Mouse (Mus musculus) heart, adult 2 months (tissue): Measurements from ENCODE around the gene Atp2b2. TPM values are rescaled to one million over a fixed set of nuclear protein-coding genes. Genes with fewer than 3 reads are reported as not detected.

Source experiments
- DNase-seq, 2 experiments: peaks; one replicate each; pipeline ENCODE4 v3.0.0; 2021
- H3K27ac ChIP-seq: fragments of 200-600 bp; 2 replicates; pipeline ENCODE4 v1.8.1; 2022
- H3K27me3 ChIP-seq: fragments of 200-500 bp; 2 replicates; pipeline ENCODE4 v1.6.1; 2012; ENCODE audit warnings: mild to moderate bottlenecking, low read length, inconsistent platforms, mixed read lengths; ENCODE audit not compliant: control insufficient read depth, insufficient read depth
- H3K36me3 ChIP-seq: fragments of 200-500 bp; 2 replicates; pipeline ENCODE4 v1.6.1; 2012; ENCODE audit warnings: low read length, inconsistent platforms; ENCODE audit not compliant: control insufficient read depth, insufficient read depth
- H3K4me1 ChIP-seq: fragments of 200-500 bp; 2 replicates; pipeline ENCODE4 v1.6.1; 2011; ENCODE audit warnings: low read length; ENCODE audit not compliant: control insufficient read depth, insufficient read depth
- H3K4me3 ChIP-seq: fragments of 200-600 bp; 2 replicates; pipeline ENCODE4 v1.8.1; 2022
- H3K79me2 ChIP-seq: fragments of 200-500 bp; replicated peaks from 2 replicates; pipeline ENCODE4 v1.6.1; 2012; ENCODE audit warnings: mild to moderate bottlenecking, inconsistent platforms, low read length, moderate library complexity, mixed read lengths; ENCODE audit not compliant: control insufficient read depth, insufficient read depth
- H3K9ac ChIP-seq: fragments of 200-500 bp; 2 replicates; pipeline ENCODE4 v1.6.1; 2012; ENCODE audit warnings: low read depth, mild to moderate bottlenecking, control low read depth, inconsistent platforms, low read length, mixed read lengths
- CTCF ChIP-seq: fragments of 200-600 bp; IDR thresholded peaks from 2 replicates; pipeline ENCODE4 v1.8.1; 2022; ENCODE audit warnings: antibody characterized with exemption, mild to moderate bottlenecking, moderate library complexity
- EP300 ChIP-seq: fragments of 200-500 bp; IDR thresholded peaks from 2 replicates; pipeline ENCODE4 v1.6.1; 2011; ENCODE audit warnings: low read depth, low read length, control low read depth; ENCODE audit not compliant: insufficient read depth
- POLR2A ChIP-seq: fragments of 200-500 bp; IDR thresholded peaks from 2 replicates; pipeline ENCODE4 v1.6.1; 2011; ENCODE audit warnings: mild to moderate bottlenecking, low read depth, low read length, control low read depth; ENCODE audit not compliant: insufficient read depth
- WGBS: fragments of 180-500 bp; shearing (Covaris S2); methylation state at CpG from one replicate; pipeline ENCODE4 v1.1.7; 2018; 5-methylcytosine and 5-hydroxymethylcytosine counted together
- intact Hi-C: fragments of 180-260 bp; cut with DNase I; formaldehyde crosslinking; loops from one replicate; pipeline ENCODE4 v1.15.1; 2025
- polyA plus RNA-seq: library from polyadenylated mRNA; depleted of rRNA; stranded (reverse); fragments of >200 nt; gene quantifications from 2 replicates; pipeline ENCODE4 v1.2.3, GENCODE M21; 2012
- total RNA-seq, 2 experiments: library from RNA; stranded (reverse); gene quantifications; 2 replicates each; pipeline ENCODE4 v1.2.3; 2021

Gene Atp2b2
- total and polyA plus RNA-seq, 3 experiments, result 0.64 to 1.1 (median 0.84) TPM

DNA sequence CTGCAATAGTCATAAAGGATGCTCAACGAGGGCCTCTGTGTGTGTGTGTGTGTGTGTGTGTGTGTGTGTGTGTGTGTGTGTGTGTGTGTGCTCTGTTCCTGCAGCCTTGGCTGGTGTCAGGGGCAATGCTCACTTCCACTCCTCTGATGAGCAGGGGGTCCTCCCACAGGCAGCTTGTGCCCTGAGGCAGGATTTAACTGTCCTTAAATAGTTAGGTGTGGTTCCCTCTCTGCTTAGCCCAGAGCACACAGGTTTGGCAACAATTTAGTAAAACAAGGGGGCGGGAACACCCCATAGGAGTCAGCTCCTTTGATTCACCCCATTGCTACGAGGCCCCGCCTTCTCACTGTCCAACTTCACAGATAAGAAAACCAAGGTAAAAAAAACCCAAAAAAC, 181.0 kb downstream of the Atp2b2 start:
- intact Hi-C loops, result no loop called here
- H3K27ac ChIP-seq, result no peak overlapping the region
- H3K4me1 ChIP-seq, result no peaks in the 10 kb centered on the region
- no peaks in the 10 kb centered on the region for H3K36me3 ChIP-seq
- no peak overlapping the region for H3K4me3 ChIP-seq
- H3K27me3 ChIP-seq, result no peaks in the 10 kb centered on the region
- H3K9ac ChIP-seq, result no peak overlapping the region
- WGBS, result 55% methylated on average over 4 of the region's 4 CpGs
- no peaks in the 10 kb centered on the region for H3K79me2 ChIP-seq
- TF ChIP-seq CTCF, result no peak
- TF ChIP-seq POLR2A, result no peak
- TF ChIP-seq EP300, result no peak
- no peak for DNase-seq

GRCm38 (mm10) chr6:113860735-113861374, 181.6 kb downstream of the Atp2b2 start:
- Histone ChIP-seq H3K4me1 (no peaks in the 10 kb centered on the region), H3K4me3 (no peak overlapping the region), H3K79me2 (no peaks in the 10 kb centered on the region), H3K36me3 (no peaks in the 10 kb centered on the region), H3K27me3 (no peaks in the 10 kb centered on the region), H3K27ac (no peak overlapping the region), H3K9ac (no peak overlapping the region)
- TF ChIP-seq POLR2A, result no peak
- no peak for TF ChIP-seq EP300
- no peak for TF ChIP-seq CTCF
- intact Hi-C loops, result no loop called here
- WGBS, result 48% methylated on average over 15 of the region's 15 CpGs
- no peak for DNase-seq

DNA sequence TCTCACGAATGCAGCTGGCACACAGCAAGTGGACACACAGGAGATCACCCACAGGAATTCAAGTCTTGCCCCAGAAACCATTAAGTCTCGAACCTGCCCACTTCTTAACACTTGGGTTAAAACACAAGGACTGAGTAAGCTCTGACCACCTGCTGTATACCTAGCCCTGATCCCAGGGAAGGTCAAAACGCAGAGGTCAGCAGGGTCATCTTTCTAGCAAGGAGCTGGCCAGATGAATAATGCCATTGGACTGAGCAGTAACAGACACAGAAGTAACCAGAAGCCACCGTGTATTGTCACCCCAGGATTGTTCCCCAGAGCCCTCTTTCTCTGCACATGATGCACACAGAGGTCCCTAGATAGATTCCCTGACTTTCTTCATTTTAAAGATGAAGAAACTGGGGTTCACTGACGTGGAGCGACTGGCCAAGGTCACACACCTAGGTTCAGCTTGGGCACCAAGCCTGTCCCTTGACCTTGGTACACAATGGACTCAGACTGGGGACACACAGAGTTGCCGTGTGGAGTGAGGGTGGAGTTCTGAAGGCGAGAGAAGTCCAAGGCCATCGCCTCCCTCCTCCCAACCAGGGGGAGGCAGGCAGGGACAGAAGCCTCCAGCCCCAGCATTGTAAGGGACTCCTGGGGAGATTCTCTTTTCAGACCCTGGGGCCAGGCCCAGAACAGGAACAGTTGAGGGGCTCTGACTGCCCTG, 182.2 kb downstream of the Atp2b2 start:
- DNase-seq, result no peak
- TF ChIP-seq EP300 (no peak), CTCF (no peak)
- WGBS, result 61% methylated on average over 9 of the region's 9 CpGs
- intact Hi-C loops, result no loop called here
- no peak overlapping the region for H3K27ac ChIP-seq
- no peak overlapping the region for H3K4me3 ChIP-seq
- no peaks in the 10 kb centered on the region for H3K27me3 ChIP-seq
- no peak overlapping the region for H3K9ac ChIP-seq
- no peaks in the 10 kb centered on the region for H3K79me2 ChIP-seq
- no peaks in the 10 kb centered on the region for H3K36me3 ChIP-seq
- no peaks in the 10 kb centered on the region for H3K4me1 ChIP-seq

DNA sequence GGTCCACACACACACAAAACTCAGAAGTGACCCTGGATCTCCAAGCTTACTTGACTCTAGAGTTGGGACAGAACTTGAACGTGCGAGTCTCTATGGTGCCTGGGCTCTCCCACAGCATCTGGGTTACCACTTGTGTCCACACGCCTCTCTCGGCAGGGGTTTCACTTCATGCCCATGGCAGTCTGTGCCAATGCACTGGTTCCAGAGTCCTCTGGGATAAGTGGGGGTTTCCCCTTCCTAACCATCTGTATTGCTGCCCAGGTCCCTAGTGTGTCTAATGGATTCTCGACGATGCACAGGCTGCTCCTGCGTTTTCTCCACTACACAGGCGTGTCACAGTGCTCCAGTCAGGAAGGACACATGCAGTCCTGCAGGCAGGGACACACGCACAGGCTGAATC, 184.1 kb downstream of the Atp2b2 start:
- no peak overlapping the region for H3K27ac ChIP-seq
- H3K4me1 ChIP-seq, result no peaks in the 10 kb centered on the region
- no peaks in the 10 kb centered on the region for H3K79me2 ChIP-seq
- H3K9ac ChIP-seq, result no peak overlapping the region
- no peak for DNase-seq
- no peak for TF ChIP-seq POLR2A
- TF ChIP-seq EP300, result no peak
- no peak for TF ChIP-seq CTCF
- no peaks in the 10 kb centered on the region for H3K27me3 ChIP-seq
- no peaks in the 10 kb centered on the region for H3K36me3 ChIP-seq
- no peak overlapping the region for H3K4me3 ChIP-seq
- WGBS, result 77% methylated on average over 9 of the region's 9 CpGs
- intact Hi-C loops, result no loop called here

- 58% methylated on average over 2 of the region's 2 CpGs for WGBS
- no peak for TF ChIP-seq POLR2A
- TF ChIP-seq EP300, result no peak
- intact Hi-C loops, result no loop called here
- no peak for DNase-seq
- Histone ChIP-seq H3K4me1 (no peaks in the 10 kb centered on the region), H3K27me3 (no peaks in the 10 kb centered on the region), H3K79me2 (no peaks in the 10 kb centered on the region), H3K9ac (no peak overlapping the region), H3K4me3 (no peak overlapping the region), H3K27ac (no peak overlapping the region), H3K36me3 (no peaks in the 10 kb centered on the region)
These were observed 185.0 kb downstream of the Atp2b2 start for GRCm38 (mm10) chr6:113857310-113857873.

GRCm38 (mm10) chr6:113856790-113857189, 185.6 kb downstream of the Atp2b2 start:
- Histone ChIP-seq H3K79me2 (no peaks in the 10 kb centered on the region), H3K9ac (no peak overlapping the region), H3K4me3 (no peak overlapping the region), H3K27ac (no peak overlapping the region), H3K4me1 (no peaks in the 10 kb centered on the region), H3K36me3 (no peaks in the 10 kb centered on the region), H3K27me3 (no peaks in the 10 kb centered on the region)
- no peak for DNase-seq
- no peak for TF ChIP-seq CTCF
- no peak for TF ChIP-seq EP300
- TF ChIP-seq POLR2A, result no peak
- intact Hi-C loops, result no loop called here
- 73% methylated on average over 15 of the region's 15 CpGs for WGBS
